Mouse (Mus musculus) limb, embryonic 13.5 days (tissue): ENCODE data around the gene Klf7. TPM values are rescaled to one million over a fixed set of nuclear protein-coding genes. Genes with fewer than 3 reads are reported as not detected.

Experiments used
- ATAC-seq: fragments of 200-750 bp; cut with Nextera tagmentation; 2 replicates; pipeline ENCODE4 v1.8.0; 2017; ENCODE audit warnings: low read depth, moderate number of reproducible peaks, moderate TSS enrichment; ENCODE audit not compliant: low FRiP score
- H3K27ac ChIP-seq: fragments of 300-500 bp; sonication (generic); 2 replicates; pipeline ENCODE4 v1.5.1; 2015; ENCODE audit warnings: inconsistent platforms, mild to moderate bottlenecking, moderate library complexity
- H3K27me3 ChIP-seq: fragments of 300-500 bp; sonication (generic); 2 replicates; pipeline ENCODE4 v1.6.1; 2015; ENCODE audit warnings: mild to moderate bottlenecking, inconsistent platforms
- H3K36me3 ChIP-seq: fragments of 300-500 bp; sonication (generic); 2 replicates; pipeline ENCODE4 v1.6.1; 2015; ENCODE audit warnings: inconsistent platforms, mild to moderate bottlenecking, moderate library complexity
- H3K4me1 ChIP-seq: fragments of 300-500 bp; sonication (generic); 2 replicates; pipeline ENCODE4 v1.6.1; 2015; ENCODE audit warnings: inconsistent platforms
- H3K4me2 ChIP-seq: fragments of 300-500 bp; sonication (generic); replicated peaks from 2 replicates; pipeline ENCODE4 v1.6.1; 2015; ENCODE audit warnings: inconsistent platforms, mild to moderate bottlenecking, moderate library complexity
- H3K4me3 ChIP-seq: fragments of 300-500 bp; sonication (generic); 2 replicates; pipeline ENCODE4 v1.5.1; 2015; ENCODE audit warnings: moderate library complexity, mild to moderate bottlenecking, inconsistent platforms
- H3K9ac ChIP-seq: fragments of 300-500 bp; sonication (generic); 2 replicates; pipeline ENCODE4 v1.6.1; 2015; ENCODE audit warnings: mild to moderate bottlenecking, inconsistent platforms
- H3K9me3 ChIP-seq: fragments of 300-500 bp; sonication (generic); 2 replicates; pipeline ENCODE4 v1.6.1; 2016; ENCODE audit warnings: inconsistent platforms
- WGBS: fragments of 180-500 bp; shearing (Covaris S2); methylation state at CpG from one replicate; pipeline ENCODE4 v1.1.7; 2015; 5-methylcytosine and 5-hydroxymethylcytosine counted together
- polyA plus RNA-seq: library from polyadenylated mRNA; unstranded; fragments of >200 nt; fragmentation: Nextera tagmentation; extraction: Ambion mirVana; gene quantifications from 2 replicates; pipeline ENCODE4 v1.2.1, GENCODE M21; 2015

The Klf7 gene
- polyA plus RNA-seq, 1 experiment from 2014 or later, result 20.0 TPM

DNA sequence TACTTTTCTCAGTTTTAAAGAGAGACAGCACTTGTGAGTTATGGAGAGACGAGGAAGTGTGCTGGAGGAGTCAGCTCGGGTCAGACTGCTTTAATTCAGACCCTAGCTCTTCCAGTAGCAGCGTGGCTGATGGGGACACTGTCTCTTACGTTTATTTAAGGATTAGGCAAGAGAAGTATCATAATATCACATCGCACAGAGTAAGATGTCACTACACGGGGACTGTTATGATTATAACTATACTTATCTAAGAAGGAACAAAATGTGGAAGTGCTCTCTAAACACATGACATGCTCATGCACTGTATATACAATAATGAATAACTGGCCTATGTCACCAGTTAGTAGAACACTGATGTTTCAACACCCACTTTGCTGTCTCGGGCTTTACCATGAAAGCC is 86.3 kb downstream of the Klf7 start:
- no peak overlapping the region for H3K9ac ChIP-seq
- ATAC-seq, result no peak
- 80% methylated on average over 7 of the region's 7 CpGs for WGBS

GRCm38 (mm10) chr1:64035087-64035791 is 86.8 kb downstream of the Klf7 start:
- Histone ChIP-seq H3K9me3 (no peaks in the 10 kb centered on the region), H3K4me3 (no peak overlapping the region), H3K9ac (no peak overlapping the region), H3K4me1 (no peaks in the 10 kb centered on the region), H3K27me3 (no peaks in the 10 kb centered on the region), H3K27ac (no peak overlapping the region), H3K4me2 (no peak overlapping the region), H3K36me3 (peaks cover 9% of the 10 kb centered on the region; the same call in 1 of the 2 replicates)
- ATAC-seq, result no peak
- 92% methylated on average over 15 of the region's 15 CpGs for WGBS

More for the DNA sequence above, 86.3 kb downstream of the Klf7 start:
- Histone ChIP-seq H3K27ac (no peak overlapping the region), H3K4me2 (no peak overlapping the region), H3K36me3 (peaks cover 9% of the 10 kb centered on the region), H3K27me3 (no peaks in the 10 kb centered on the region), H3K4me1 (no peaks in the 10 kb centered on the region), H3K4me3 (no peak overlapping the region), H3K9me3 (no peaks in the 10 kb centered on the region)

DNA sequence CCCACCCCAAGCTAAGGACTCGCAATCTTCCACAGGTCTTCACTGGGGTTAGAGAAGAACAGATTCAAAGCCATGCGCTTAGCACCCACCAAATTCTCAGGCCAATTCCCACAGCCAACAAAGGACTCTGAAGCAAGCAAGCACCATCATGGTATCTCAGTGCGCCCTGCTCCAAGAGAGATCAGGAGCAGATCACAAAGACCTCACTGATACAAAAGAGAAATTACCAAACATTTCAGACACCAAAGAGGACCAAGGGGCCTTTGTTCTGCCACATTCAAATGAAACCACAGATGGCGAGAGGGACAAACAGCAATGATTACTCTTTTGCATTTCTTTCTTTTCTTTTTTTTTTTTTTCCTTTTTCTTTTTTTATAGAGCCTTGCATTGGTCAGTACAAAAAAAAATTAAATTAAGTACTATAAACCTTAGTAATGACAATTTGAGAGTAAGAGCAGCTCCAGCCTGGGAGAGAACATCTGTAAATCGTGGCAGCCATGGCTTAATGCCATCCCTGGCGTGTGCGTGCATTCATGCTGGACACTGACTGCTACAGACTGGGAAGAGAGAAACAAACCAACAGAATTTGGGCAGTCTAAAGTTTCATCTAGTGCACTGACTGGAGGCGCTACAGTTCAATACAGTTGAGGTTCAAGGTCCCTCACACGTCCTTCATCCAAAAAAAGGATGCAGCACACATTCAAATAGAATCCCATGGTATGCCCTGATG is 89.4 kb downstream of the Klf7 start:
- 90% methylated on average over 9 of the region's 9 CpGs for WGBS
- Histone ChIP-seq H3K27ac (no peak overlapping the region), H3K9ac (no peak overlapping the region), H3K9me3 (no peaks in the 10 kb centered on the region), H3K36me3 (peaks cover 9% of the 10 kb centered on the region; the same call in 1 of the 2 replicates), H3K4me3 (no peak overlapping the region), H3K4me2 (no peak overlapping the region), H3K27me3 (no peaks in the 10 kb centered on the region), H3K4me1 (no peaks in the 10 kb centered on the region)
- ATAC-seq, result no peak

GRCm38 (mm10) chr1:64021986-64022385 is 100.1 kb downstream of the Klf7 start:
- Histone ChIP-seq H3K27ac (no peak overlapping the region), H3K27me3 (no peaks in the 10 kb centered on the region), H3K4me1 (peaks cover 32% of the 10 kb centered on the region), H3K36me3 (no peaks in the 10 kb centered on the region), H3K9ac (no peak overlapping the region), H3K4me3 (no peak overlapping the region), H3K4me2 (no peak overlapping the region), H3K9me3 (no peaks in the 10 kb centered on the region)
- ATAC-seq, result no peak
- 96% methylated on average over 3 of the region's 3 CpGs for WGBS

GRCm38 (mm10) chr1:64020672-64021635 is 101.1 kb downstream of the Klf7 start:
- Histone ChIP-seq H3K4me1 (peaks cover 33% of the 10 kb centered on the region), H3K4me2 (peak overlapping the region; percentile 46), H3K36me3 (no peaks in the 10 kb centered on the region), H3K9ac (no peak overlapping the region), H3K27ac (peak overlapping the region; percentile 52; the same call in 1 of the 2 replicates), H3K27me3 (no peaks in the 10 kb centered on the region), H3K9me3 (no peaks in the 10 kb centered on the region), H3K4me3 (0 out of 2 replicates have a peak overlapping the region, but pooled peaks have one; percentile 10)
- 18% methylated on average over 19 of the region's 19 CpGs for WGBS
- ATAC-seq, result peak; percentile 64; the same call in 1 of the 2 replicates

GRCm38 (mm10) chr1:64019127-64019635 is 102.9 kb downstream of the Klf7 start:
- no peak overlapping the region for H3K4me3 ChIP-seq
- peak; percentile 54; the same call in 1 of the 2 replicates for ATAC-seq
- H3K27ac ChIP-seq, result peak overlapping the region; percentile 2; the same call in 1 of the 2 replicates
- H3K9ac ChIP-seq, result no peak overlapping the region
- WGBS, result 37% methylated on average over 6 of the region's 6 CpGs
- H3K4me2 ChIP-seq, result peak overlapping the region; percentile 38
- H3K4me1 ChIP-seq, result peaks cover 45% of the 10 kb centered on the region
- H3K9me3 ChIP-seq, result no peaks in the 10 kb centered on the region
- no peaks in the 10 kb centered on the region for H3K27me3 ChIP-seq
- H3K36me3 ChIP-seq, result no peaks in the 10 kb centered on the region

- peaks cover 45% of the 10 kb centered on the region for H3K4me1 ChIP-seq
- 0 out of 2 replicates have a peak overlapping the region, but pooled peaks have one; percentile 2 for H3K27ac ChIP-seq
- no peaks in the 10 kb centered on the region for H3K9me3 ChIP-seq
- ATAC-seq, result no peak
- H3K9ac ChIP-seq, result no peak overlapping the region
- peak overlapping the region; percentile 38 for H3K4me2 ChIP-seq
- H3K4me3 ChIP-seq, result no peak overlapping the region
- H3K27me3 ChIP-seq, result no peaks in the 10 kb centered on the region
- no peaks in the 10 kb centered on the region for H3K36me3 ChIP-seq
- WGBS, result 40% methylated on average over 16 of the region's 16 CpGs
These were observed 103.5 kb downstream of the Klf7 start for GRCm38 (mm10) chr1:64018466-64019077.

DNA sequence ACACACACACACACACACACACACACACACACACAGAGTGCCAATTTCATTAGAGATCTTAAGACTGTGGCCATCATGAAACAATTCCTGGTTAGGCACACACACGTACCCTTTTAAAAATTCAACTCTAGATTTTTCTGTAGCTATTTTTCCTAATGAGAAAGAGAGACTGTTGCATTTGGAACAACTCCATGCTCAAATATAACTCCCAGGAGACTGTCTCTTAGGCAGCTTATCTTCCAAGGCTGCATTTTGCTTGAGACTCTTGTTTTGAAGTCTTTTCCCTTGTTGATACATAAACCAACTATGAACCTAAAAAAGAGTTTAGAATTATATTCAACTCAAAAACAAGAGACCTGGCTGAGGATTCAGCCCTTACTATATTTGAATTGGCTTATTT is 108.0 kb downstream of the Klf7 start:
- WGBS, result 66% methylated on average over 1 of the region's 1 CpGs
- Histone ChIP-seq H3K9me3 (no peaks in the 10 kb centered on the region), H3K27me3 (no peaks in the 10 kb centered on the region), H3K4me1 (peaks cover 27% of the 10 kb centered on the region), H3K4me3 (no peak overlapping the region), H3K27ac (no peak overlapping the region), H3K4me2 (no peak overlapping the region), H3K36me3 (no peaks in the 10 kb centered on the region), H3K9ac (no peak overlapping the region)
- ATAC-seq, result no peak

DNA sequence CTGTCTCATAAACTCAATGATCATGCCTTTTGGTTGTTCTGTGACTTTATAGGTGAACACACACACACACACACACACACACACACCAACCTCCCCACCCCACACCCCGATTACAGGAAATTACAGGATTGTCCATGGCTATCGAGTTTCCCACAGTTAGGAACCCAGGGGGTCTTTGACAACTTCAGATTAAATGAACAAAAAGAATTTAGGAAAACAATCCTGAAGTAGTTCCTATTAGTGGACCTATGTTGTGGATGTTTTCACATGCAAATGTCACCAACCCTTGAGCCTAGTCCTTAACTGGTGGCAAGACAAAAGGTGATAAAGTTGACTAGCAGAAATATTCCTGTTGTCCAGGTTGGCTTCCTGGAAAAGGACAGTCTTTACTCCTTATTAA is 113.1 kb downstream of the Klf7 start:
- Histone ChIP-seq H3K4me1 (0 out of 2 replicates have a peak, but pooled peaks cover under 1% of the 10 kb centered on the region), H3K27me3 (no peaks in the 10 kb centered on the region), H3K9ac (no peak overlapping the region), H3K4me3 (no peak overlapping the region), H3K9me3 (no peaks in the 10 kb centered on the region), H3K27ac (no peak overlapping the region), H3K4me2 (no peak overlapping the region), H3K36me3 (no peaks in the 10 kb centered on the region)
- no peak for ATAC-seq
- WGBS, result 36% methylated on average over 2 of the region's 2 CpGs

GRCm38 (mm10) chr1:64008031-64008430 is 114.1 kb downstream of the Klf7 start:
- Histone ChIP-seq H3K4me2 (no peak overlapping the region), H3K4me1 (peaks cover 7% of the 10 kb centered on the region; the same call in 1 of the 2 replicates), H3K27ac (no peak overlapping the region), H3K4me3 (no peak overlapping the region), H3K27me3 (no peaks in the 10 kb centered on the region), H3K36me3 (no peaks in the 10 kb centered on the region), H3K9me3 (no peaks in the 10 kb centered on the region), H3K9ac (no peak overlapping the region)
- ATAC-seq, result no peak

- Histone ChIP-seq H3K4me3 (no peak overlapping the region), H3K9me3 (no peaks in the 10 kb centered on the region), H3K9ac (no peak overlapping the region), H3K27ac (no peak overlapping the region), H3K27me3 (no peaks in the 10 kb centered on the region), H3K4me2 (no peak overlapping the region), H3K4me1 (peaks cover 7% of the 10 kb centered on the region; the same call in 1 of the 2 replicates), H3K36me3 (no peaks in the 10 kb centered on the region)
- no peak for ATAC-seq
- WGBS, result 81% methylated on average over 2 of the region's 2 CpGs
These were observed 116.9 kb downstream of the Klf7 start for GRCm38 (mm10) chr1:64005194-64005593.
